Mouse (Mus musculus) bone marrow, adult 2 months (tissue): ENCODE results near the gene Fyb.

Experiments used
- CTCF ChIP-seq: fragments of 200-500 bp; IDR thresholded peaks from 2 replicates; pipeline ENCODE4 v1.5.1; 2011; ENCODE audit warnings: low read length, control low read depth; ENCODE audit not compliant: control insufficient read depth, insufficient read depth
- POLR2A ChIP-seq: fragments of 200-500 bp; IDR thresholded peaks from 2 replicates; pipeline ENCODE4 v1.6.1; 2011; ENCODE audit warnings: low read depth, mild to moderate bottlenecking, control low read depth, low read length, borderline replicate concordance; ENCODE audit not compliant: control insufficient read depth

DNA sequence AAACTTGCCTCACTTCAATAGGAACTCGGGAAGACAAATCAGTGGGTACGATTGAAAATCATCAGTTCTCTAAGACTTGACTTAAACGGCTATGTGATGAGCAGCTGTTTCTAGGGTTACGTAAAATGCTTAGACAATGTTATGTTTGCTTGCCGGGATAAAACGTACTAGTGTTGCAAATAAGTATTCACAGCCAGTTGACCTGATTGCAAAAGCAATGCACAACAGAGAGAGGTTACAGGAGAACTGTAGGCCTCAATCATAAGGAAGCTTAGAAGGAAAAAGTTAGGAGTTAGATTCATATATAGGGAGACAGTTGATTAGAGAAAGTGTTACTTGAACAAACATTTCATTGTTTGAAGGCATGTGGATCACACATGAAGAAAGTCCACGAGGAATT lies 187.7 kb downstream of the Fyb start:
- TF ChIP-seq CTCF (no peak), POLR2A (no peak)
